Mouse (Mus musculus): ENCODE measurements at regions not wholly inside any gene's neighbourhood (a gene's known extent, or its start where the extent isn't known, plus 50 kb on each side); places are given as distances from the start of the nearest gene placed in this dataset.
A peak's percentile ranks its signal among the peaks of the same experiment; 100 is the strongest.

- Histone ChIP-seq H3K9ac (no peak overlapping the region), H3K36me3 (ENCODE audit: insufficient read depth) (no peaks in the 10 kb centered on the region), H3K4me3 (ENCODE audit: low read depth, low read length) (no peak overlapping the region), H3K27ac (ENCODE audit: low read depth) (no peak overlapping the region), H3K9me3 (ENCODE audit: low read depth, low read length) (0 out of 2 replicates have a peak, but pooled peaks cover 3% of the 10 kb centered on the region), H3K4me2 (no peak overlapping the region), H3K27me3 (ENCODE audit: insufficient read depth, low read length) (no peaks in the 10 kb centered on the region), H3K4me1 (ENCODE audit: insufficient read depth) (peaks cover 5% of the 10 kb centered on the region; the same call in 1 of the 2 replicates)
- no peak for TF ChIP-seq CTCF (IDR thresholded peaks at IDR 0.05; ENCODE audit: low read depth)
- ATAC-seq (ENCODE audit: insufficient read depth) = no peak
- 26% methylated on average over 5 of the region's 5 CpGs for WGBS
- DNase-seq = no peak
Measured at GRCm38 (mm10) chr3:34444802-34445201, 205.4 kb upstream of the Sox2 start.

GRCm38 (mm10) chr3:34443731-34444628 lies 206.2 kb upstream of the Sox2 start:
- WGBS = 25% methylated on average over 28 of the region's 28 CpGs
- H3K27me3 ChIP-seq (ENCODE audit: insufficient read depth, low read length) = no peaks in the 10 kb centered on the region
- H3K27ac ChIP-seq (ENCODE audit: low read depth) = no peak overlapping the region
- H3K4me1 ChIP-seq (ENCODE audit: insufficient read depth) = peaks cover 5% of the 10 kb centered on the region; the same call in 1 of the 2 replicates
- H3K9me3 ChIP-seq (ENCODE audit: low read depth, low read length) = 0 out of 2 replicates have a peak, but pooled peaks cover 3% of the 10 kb centered on the region
- peak overlapping the region; percentile 43 for H3K4me2 ChIP-seq
- TF ChIP-seq CTCF (IDR thresholded peaks at IDR 0.05; ENCODE audit: low read depth) = no peak
- H3K4me3 ChIP-seq (ENCODE audit: low read depth, low read length) = no peak overlapping the region
- H3K9ac ChIP-seq = no peak overlapping the region
- DNase-seq = peak; percentile 55
- ATAC-seq (ENCODE audit: insufficient read depth) = peak; percentile 44
- no peaks in the 10 kb centered on the region for H3K36me3 ChIP-seq (ENCODE audit: insufficient read depth)

- H3K4me2 ChIP-seq = no peak overlapping the region
- 0 out of 2 replicates have a peak, but pooled peaks cover 3% of the 10 kb centered on the region for H3K9me3 ChIP-seq (ENCODE audit: low read depth, low read length)
- H3K9ac ChIP-seq = no peak overlapping the region
- no peak overlapping the region for H3K4me3 ChIP-seq (ENCODE audit: low read depth, low read length)
- WGBS = 74% methylated on average over 5 of the region's 5 CpGs
- peaks cover 5% of the 10 kb centered on the region; the same call in 1 of the 2 replicates for H3K4me1 ChIP-seq (ENCODE audit: insufficient read depth)
- no peak for DNase-seq
- H3K27ac ChIP-seq (ENCODE audit: low read depth) = no peak overlapping the region
- no peak for TF ChIP-seq CTCF (IDR thresholded peaks at IDR 0.05; ENCODE audit: low read depth)
- H3K36me3 ChIP-seq (ENCODE audit: insufficient read depth) = no peaks in the 10 kb centered on the region
- no peaks in the 10 kb centered on the region for H3K27me3 ChIP-seq (ENCODE audit: insufficient read depth, low read length)
- no peak for ATAC-seq (ENCODE audit: insufficient read depth)
Measured at GRCm38 (mm10) chr3:34443307-34443706, 206.9 kb upstream of the Sox2 start.

GRCm38 (mm10) chr3:34441792-34442191 lies 208.4 kb upstream of the Sox2 start:
- WGBS = 69% methylated on average over 4 of the region's 4 CpGs
- Histone ChIP-seq H3K4me2 (no peak overlapping the region), H3K4me1 (ENCODE audit: insufficient read depth) (peaks cover 5% of the 10 kb centered on the region; the same call in 1 of the 2 replicates), H3K27ac (ENCODE audit: low read depth) (no peak overlapping the region), H3K4me3 (ENCODE audit: low read depth, low read length) (no peak overlapping the region), H3K9me3 (ENCODE audit: low read depth, low read length) (0 out of 2 replicates have a peak, but pooled peaks cover 2% of the 10 kb centered on the region), H3K36me3 (ENCODE audit: insufficient read depth) (no peaks in the 10 kb centered on the region), H3K9ac (no peak overlapping the region), H3K27me3 (ENCODE audit: insufficient read depth, low read length) (no peaks in the 10 kb centered on the region)
- no peak for TF ChIP-seq CTCF (IDR thresholded peaks at IDR 0.05; ENCODE audit: low read depth)
- no peak for ATAC-seq (ENCODE audit: insufficient read depth)
- no peak for DNase-seq

GRCm38 (mm10) chr3:34441266-34441665 lies 208.9 kb upstream of the Sox2 start:
- Histone ChIP-seq H3K36me3 (ENCODE audit: insufficient read depth) (no peaks in the 10 kb centered on the region), H3K27ac (ENCODE audit: low read depth) (no peak overlapping the region), H3K27me3 (ENCODE audit: insufficient read depth, low read length) (no peaks in the 10 kb centered on the region), H3K9ac (no peak overlapping the region), H3K9me3 (ENCODE audit: low read depth, low read length) (no peaks in the 10 kb centered on the region), H3K4me2 (no peak overlapping the region), H3K4me3 (ENCODE audit: low read depth, low read length) (no peak overlapping the region), H3K4me1 (ENCODE audit: insufficient read depth) (peaks cover 5% of the 10 kb centered on the region; the same call in 1 of the 2 replicates)
- no peak for ATAC-seq (ENCODE audit: insufficient read depth)
- no peak for TF ChIP-seq CTCF (IDR thresholded peaks at IDR 0.05; ENCODE audit: low read depth)
- whole genome bisulfite sequencing = 75% methylated on average over 5 of the region's 5 CpGs
- no peak for DNase-seq

GRCm38 (mm10) chr3:34434901-34435300 lies 215.3 kb upstream of the Sox2 start:
- no peak overlapping the region for H3K4me2 ChIP-seq
- H3K27ac ChIP-seq (ENCODE audit: low read depth) = no peak overlapping the region
- DNase-seq (no peak), ATAC-seq (ENCODE audit: insufficient read depth) (no peak)
- TF ChIP-seq CTCF (IDR thresholded peaks at IDR 0.05; ENCODE audit: low read depth) = no peak
- 69% methylated on average over 9 of the region's 9 CpGs for WGBS
- H3K4me1 ChIP-seq (ENCODE audit: insufficient read depth) = no peaks in the 10 kb centered on the region
- H3K36me3 ChIP-seq (ENCODE audit: insufficient read depth) = no peaks in the 10 kb centered on the region
- no peaks in the 10 kb centered on the region for H3K9me3 ChIP-seq (ENCODE audit: low read depth, low read length)
- H3K4me3 ChIP-seq (ENCODE audit: low read depth, low read length) = no peak overlapping the region
- no peak overlapping the region for H3K9ac ChIP-seq
- no peaks in the 10 kb centered on the region for H3K27me3 ChIP-seq (ENCODE audit: insufficient read depth, low read length)

GRCm38 (mm10) chr3:34427967-34428366 lies 222.2 kb upstream of the Sox2 start:
- Histone ChIP-seq H3K9ac (no peak overlapping the region), H3K27ac (ENCODE audit: low read depth) (no peak overlapping the region), H3K4me3 (ENCODE audit: low read depth, low read length) (no peak overlapping the region), H3K27me3 (ENCODE audit: insufficient read depth, low read length) (no peaks in the 10 kb centered on the region), H3K36me3 (ENCODE audit: insufficient read depth) (no peaks in the 10 kb centered on the region), H3K9me3 (ENCODE audit: low read depth, low read length) (no peaks in the 10 kb centered on the region), H3K4me1 (ENCODE audit: insufficient read depth) (no peaks in the 10 kb centered on the region), H3K4me2 (no peak overlapping the region)
- TF ChIP-seq CTCF (IDR thresholded peaks at IDR 0.05; ENCODE audit: low read depth) = no peak
- ATAC-seq (ENCODE audit: insufficient read depth) (no peak), DNase-seq (no peak)
- WGBS = 85% methylated on average over 8 of the region's 8 CpGs

Measured in lung, embryonic 14.5 days (tissue).